Mouse (Mus musculus) megakaryocyte-erythroid progenitor cell, adult 5-6 weeks (primary cell): ENCODE measurements around the gene Gm21936. TPM values are rescaled to one million over a fixed set of nuclear protein-coding genes. Genes with fewer than 3 reads are reported as not detected.
"Not testable (repeated sequence)": the region's sequence is repeated elsewhere in the genome, so short reads cannot be mapped to it uniquely, and the experiment has no call there.

Experiments
- ATAC-seq: replicated peaks from 2 replicates; pipeline ENCODE4 v1.8.0; 2016; ENCODE audit warnings: mild to moderate bottlenecking, inconsistent platforms; ENCODE audit not compliant: severe bottlenecking, poor library complexity, low FRiP score, low TSS enrichment
- total RNA-seq, 2 experiments: library from RNA; stranded (forward) in 1 of 2; stranded (reverse) in 1 of 2; fragments of 200-1000, 215-1000 nt in 1 of 2; fragments of >200 nt in 1 of 2; fragmentation: Nextera tagmentation in 1 of 2; gene quantifications; 2 replicates each; pipeline ENCODE4 v1.2.3; 2014 to 2017

Gm21936 gene
- total RNA-seq (2014; fragmentation: Nextera tagmentation) (not detected in 2 replicates), total RNA-seq (2017) (not detected in 2 replicates)

GRCm38 (mm10) chr12:87795212-87795611 is at the start of gene Gm21936:
TSS of gene Gm21936 (plus strand) at chr12:87795512.
- not testable (repeated sequence) for ATAC-seq

DNA sequence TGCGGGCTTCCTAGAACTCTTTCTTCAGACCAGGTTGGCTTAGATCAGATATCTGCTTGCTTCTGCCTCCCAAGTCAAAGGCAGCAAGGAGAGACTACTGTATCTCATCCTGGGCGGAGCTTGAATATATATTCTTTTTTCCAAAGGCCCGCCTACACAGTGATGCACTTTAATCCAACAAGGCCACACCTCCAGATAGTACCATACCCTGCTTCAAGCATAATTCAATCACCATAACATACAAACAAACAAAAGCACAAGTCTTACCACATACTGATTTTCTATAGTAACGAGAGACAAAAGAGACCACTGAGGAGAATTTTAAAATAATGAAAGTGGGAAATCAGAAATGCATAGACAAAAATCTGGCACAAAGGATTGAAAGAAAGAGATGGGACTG is 19.7 kb upstream of the Gm21936 start, which contains the start of gene Gm21319:
Gene Gm21319 (minus strand): TSS at position 101 of the 400 bp plus-strand sequence.
- not testable (repeated sequence) for ATAC-seq

DNA sequence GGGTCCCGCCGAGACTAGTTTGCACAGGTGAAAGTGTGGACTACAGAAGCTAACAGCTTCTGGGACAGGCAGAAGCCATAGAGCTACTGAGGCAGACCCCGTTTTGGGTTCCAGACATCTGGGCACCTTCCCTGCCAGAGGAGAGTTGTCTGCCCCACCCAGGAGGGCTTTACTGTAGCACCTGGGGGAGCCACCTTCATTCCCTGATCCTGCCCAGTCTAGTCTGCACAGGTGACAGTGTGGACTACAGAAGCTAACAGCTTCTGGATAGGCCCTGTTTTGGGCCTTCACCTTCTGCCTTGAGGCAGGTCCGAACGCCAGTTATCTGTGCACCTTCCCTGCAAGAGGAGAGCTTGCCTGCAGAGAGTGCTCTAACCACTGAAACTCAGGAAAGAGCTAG is 2.7 kb downstream of the Gm21936 start:
- not testable (repeated sequence) for ATAC-seq

DNA sequence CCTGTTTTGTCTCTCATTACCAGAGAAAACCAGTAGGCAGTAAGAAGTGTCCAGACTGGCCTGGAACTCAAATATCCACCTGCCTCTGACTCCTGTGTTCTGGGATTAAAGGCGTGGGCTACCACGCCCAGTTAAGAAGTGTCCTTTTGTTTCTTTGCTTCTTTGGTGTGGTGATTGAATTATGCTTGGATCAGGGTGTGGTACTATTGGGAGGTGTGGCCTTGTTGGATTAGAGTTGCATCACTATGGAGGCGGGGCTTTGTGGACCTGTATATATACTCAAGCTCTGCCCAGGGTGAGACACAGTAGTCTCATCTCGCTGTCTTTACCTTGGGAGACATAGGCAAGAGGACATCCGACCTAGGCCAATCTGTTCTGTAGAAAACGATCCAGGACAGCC is 21.0 kb downstream of the Gm21936 start, which contains the start of gene BB287469:
Gene BB287469 (plus strand): TSS at position 301 of the 400 bp plus-strand sequence.
- not testable (repeated sequence) for ATAC-seq

GRCm38 (mm10) chr12:87842239-87842638 is 46.9 kb downstream of the Gm21936 start, which contains the start of gene Gm2001:
TSS of gene Gm2001 (minus strand) at chr12:87842339.
- ATAC-seq: not testable (repeated sequence)

Other genes with a start within 250 kb of the Gm21936 start
- gene Oog1, start 192.8 kb upstream of the Gm21936 start, total RNA-seq (2014; fragmentation: Nextera tagmentation): not detected in 2 replicates
- not detected in 2 replicates for gene Oog1, start 192.8 kb upstream of the Gm21936 start, total RNA-seq (2017)
- gene Gm4027, start 176.6 kb upstream of the Gm21936 start, total RNA-seq (2014; fragmentation: Nextera tagmentation): not detected in 2 replicates
- not detected in 2 replicates for gene Gm4027, start 176.6 kb upstream of the Gm21936 start, total RNA-seq (2017)
- gene Gm16381, start 150.9 kb upstream of the Gm21936 start, total RNA-seq (2014; fragmentation: Nextera tagmentation): not detected in 2 replicates
- not detected in 2 replicates for gene Gm16381, start 150.9 kb upstream of the Gm21936 start, total RNA-seq (2017)
- gene Gm21319, start 19.8 kb upstream of the Gm21936 start, total RNA-seq (2014; fragmentation: Nextera tagmentation): not detected in 2 replicates
- gene Gm21319, start 19.8 kb upstream of the Gm21936 start, total RNA-seq (2017): not detected in 2 replicates
- gene BB287469, start 21.1 kb downstream of the Gm21936 start, total RNA-seq (2014; fragmentation: Nextera tagmentation): not detected in 2 replicates
- gene BB287469, start 21.1 kb downstream of the Gm21936 start, total RNA-seq (2017): not detected in 2 replicates
- gene Gm2001, start 46.8 kb downstream of the Gm21936 start, total RNA-seq (2014; fragmentation: Nextera tagmentation): not detected in 2 replicates
- not detected in 2 replicates for gene Gm2001, start 46.8 kb downstream of the Gm21936 start, total RNA-seq (2017)
- gene Gm2016, start 78.6 kb downstream of the Gm21936 start, total RNA-seq (2014; fragmentation: Nextera tagmentation): not detected in 2 replicates
- not detected in 2 replicates for gene Gm2016, start 78.6 kb downstream of the Gm21936 start, total RNA-seq (2017)
- gene Gm2022, start 99.9 kb downstream of the Gm21936 start, total RNA-seq (2014; fragmentation: Nextera tagmentation): not detected in 2 replicates
- not detected in 2 replicates for gene Gm2022, start 99.9 kb downstream of the Gm21936 start, total RNA-seq (2017)
- gene Gm2035, start 124.3 kb downstream of the Gm21936 start, total RNA-seq (2014; fragmentation: Nextera tagmentation): not detected in 2 replicates
- gene Gm2035, start 124.3 kb downstream of the Gm21936 start, total RNA-seq (2017): not detected in 2 replicates
- not detected in 2 replicates for gene Gm2042, start 158.6 kb downstream of the Gm21936 start, total RNA-seq (2014; fragmentation: Nextera tagmentation)
- not detected in 2 replicates for gene Gm2042, start 158.6 kb downstream of the Gm21936 start, total RNA-seq (2017)
- gene Gm2075, start 216.3 kb downstream of the Gm21936 start, total RNA-seq (2014; fragmentation: Nextera tagmentation): not detected in 2 replicates
- gene Gm2075, start 216.3 kb downstream of the Gm21936 start, total RNA-seq (2017): not detected in 2 replicates
- gene Gm6803, start 223.3 kb downstream of the Gm21936 start, total RNA-seq (2014; fragmentation: Nextera tagmentation): not detected in 2 replicates
- gene Gm6803, start 223.3 kb downstream of the Gm21936 start, total RNA-seq (2017): not detected in 2 replicates
- not detected in 2 replicates for gene Gm2056, start 231.5 kb downstream of the Gm21936 start, total RNA-seq (2014; fragmentation: Nextera tagmentation)
- not detected in 2 replicates for gene Gm2056, start 231.5 kb downstream of the Gm21936 start, total RNA-seq (2017)